Mouse (Mus musculus): ENCODE data around the gene Hmgn2.

Hmgn2 gene

GRCm38 (mm10) chr4:133918093-133918825, 50.2 kb downstream of the Hmgn2 start:
- peak; percentile 72 for DNase-seq

Measured in layer of hippocampus, adult 9-11 months (tissue).